Mouse (Mus musculus) lung, postnatal 0 days (tissue): Measurements from ENCODE around the gene Crnn.

Experiments used
- CTCF ChIP-seq: IDR thresholded peaks from 2 replicates; pipeline ENCODE4 v1.5.1; 2016; ENCODE audit warnings: antibody characterized with exemption, mild to moderate bottlenecking
- EP300 ChIP-seq: IDR thresholded peaks from 2 replicates; pipeline ENCODE4 v1.6.1; 2016; ENCODE audit warnings: antibody characterized with exemption, mild to moderate bottlenecking, control low read depth

GRCm38 (mm10) chr3:93196978-93197377, 52.4 kb downstream of the Crnn start, which contains the start of gene Flg2:
- TF ChIP-seq EP300 (no peak), CTCF (no peak)
